Mouse (Mus musculus): ENCODE measurements at regions not wholly inside any gene's neighbourhood (a gene's known extent, or its start where the extent isn't known, plus 50 kb on each side); places are given as distances from the start of the nearest gene placed in this dataset.

GRCm38 (mm10) chr8:34371973-34372665 lies 260.6 kb upstream of the Gm10131 start:
- Histone ChIP-seq H3K36me3 (ENCODE audit: control insufficient read depth, insufficient read depth, low read length, poor library complexity, severe bottlenecking) (no peaks in the 10 kb centered on the region), H3K27me3 (ENCODE audit: control insufficient read depth, insufficient read depth, low read length, poor library complexity, severe bottlenecking) (no peaks in the 10 kb centered on the region)
- DNase-seq (ENCODE audit: low read depth, low spot score) = no peak

DNA sequence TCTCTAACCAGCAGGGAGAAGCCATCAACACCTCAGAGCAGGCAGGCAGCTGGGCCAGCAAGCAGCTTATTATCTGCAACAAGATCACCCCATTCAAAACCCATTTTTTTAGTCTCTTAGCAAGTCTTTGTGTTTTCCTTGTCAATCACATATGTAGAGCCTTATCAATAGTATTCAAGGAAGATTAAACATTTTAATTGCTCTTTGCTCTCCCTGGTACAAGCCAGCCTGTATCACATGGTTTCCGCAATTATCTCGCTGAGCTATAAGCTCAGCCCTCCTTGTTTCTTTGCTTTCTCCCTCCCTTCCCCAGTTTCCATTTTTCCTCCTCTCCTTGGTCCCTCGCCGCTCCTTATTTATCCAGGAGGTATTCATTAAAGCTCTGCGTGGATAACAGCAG lies 259.9 kb upstream of the Gm10131 start:
- no peaks in the 10 kb centered on the region for H3K27me3 ChIP-seq (ENCODE audit: control insufficient read depth, insufficient read depth, low read length, poor library complexity, severe bottlenecking)
- H3K36me3 ChIP-seq (ENCODE audit: control insufficient read depth, insufficient read depth, low read length, poor library complexity, severe bottlenecking) = no peaks in the 10 kb centered on the region
- DNase-seq (ENCODE audit: low read depth, low spot score) = no peak

DNA sequence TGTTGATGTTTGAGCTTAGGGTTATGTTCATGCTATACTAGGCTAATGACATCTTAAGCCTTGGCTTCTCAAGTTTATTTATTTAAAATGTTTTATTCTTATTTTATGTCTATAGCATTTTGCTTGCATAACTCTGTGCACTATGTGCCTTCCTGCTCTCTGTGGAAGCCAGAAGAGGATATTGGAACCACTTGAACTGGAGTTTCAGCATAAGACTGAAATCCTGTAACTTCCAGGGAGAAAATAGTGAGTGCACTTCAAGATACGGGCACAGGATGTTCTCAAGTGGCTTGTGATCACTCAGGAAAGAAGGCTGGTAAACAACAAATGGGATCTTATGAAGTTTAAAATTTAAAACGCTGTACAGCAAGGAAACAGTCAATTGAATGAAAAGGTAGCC lies 257.0 kb upstream of the Gm10131 start:
- no peaks in the 10 kb centered on the region for H3K27me3 ChIP-seq (ENCODE audit: control insufficient read depth, insufficient read depth, low read length, poor library complexity, severe bottlenecking)
- H3K36me3 ChIP-seq (ENCODE audit: control insufficient read depth, insufficient read depth, low read length, poor library complexity, severe bottlenecking) = no peaks in the 10 kb centered on the region
- no peak for DNase-seq (ENCODE audit: low read depth, low spot score)

DNA sequence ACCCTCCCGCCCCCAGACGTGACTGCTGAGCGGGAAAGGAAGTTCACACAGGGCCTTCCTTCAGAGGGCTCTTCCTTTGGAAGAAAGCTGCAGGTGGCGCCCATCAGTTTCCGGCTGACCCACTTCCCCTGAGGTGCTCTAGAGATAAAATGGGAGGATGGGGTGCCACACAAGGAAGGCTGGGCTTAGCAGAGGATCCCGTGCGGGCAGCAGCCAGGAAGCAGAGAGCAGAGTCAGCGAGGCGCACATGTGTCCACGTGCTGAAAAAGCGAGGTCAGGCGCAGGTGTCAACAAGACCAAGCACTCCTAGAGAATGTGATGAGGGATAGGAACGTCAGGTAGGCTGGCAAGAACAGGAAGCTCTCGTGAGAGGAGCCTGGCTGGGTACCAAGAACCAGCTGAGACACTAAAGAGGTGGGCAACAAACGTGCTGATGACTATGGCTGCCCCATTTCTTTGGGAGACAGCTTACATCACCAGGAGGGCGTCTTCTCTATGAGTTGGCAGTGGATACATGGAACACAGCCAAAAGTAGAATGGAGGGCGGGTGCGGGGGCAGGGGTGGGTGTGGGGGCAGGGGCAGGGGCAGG lies 253.0 kb upstream of the Gm10131 start:
- no peak for DNase-seq (ENCODE audit: low read depth, low spot score)

DNA sequence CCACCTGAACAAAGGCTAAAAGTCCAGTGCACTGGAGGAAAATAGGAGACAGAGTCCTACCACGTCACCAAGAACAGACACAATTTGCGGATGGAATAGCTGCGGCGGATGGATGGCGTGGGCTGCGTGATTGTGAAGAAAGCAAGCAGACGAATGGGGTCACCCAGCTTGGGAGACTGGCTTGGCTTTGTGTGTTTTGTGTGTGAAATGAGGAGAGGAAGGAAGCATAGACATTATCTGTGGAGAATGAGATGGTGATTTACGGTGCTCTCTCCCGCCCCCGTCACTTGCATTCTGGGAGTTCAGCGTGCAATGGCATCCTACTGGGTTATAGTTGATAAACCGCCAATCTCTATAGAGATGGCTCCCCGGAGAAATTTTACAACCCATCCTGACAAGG lies 252.1 kb upstream of the Gm10131 start:
- DNase-seq (ENCODE audit: low read depth, low spot score) = no peak
- no peaks in the 10 kb centered on the region for H3K27me3 ChIP-seq (ENCODE audit: control insufficient read depth, insufficient read depth, low read length, poor library complexity, severe bottlenecking)
- H3K36me3 ChIP-seq (ENCODE audit: control insufficient read depth, insufficient read depth, low read length, poor library complexity, severe bottlenecking) = no peaks in the 10 kb centered on the region

More for the DNA sequence above, 253.0 kb upstream of the Gm10131 start:
- no peaks in the 10 kb centered on the region for H3K27me3 ChIP-seq (ENCODE audit: control insufficient read depth, insufficient read depth, low read length, poor library complexity, severe bottlenecking)
- no peaks in the 10 kb centered on the region for H3K36me3 ChIP-seq (ENCODE audit: control insufficient read depth, insufficient read depth, low read length, poor library complexity, severe bottlenecking)

GRCm38 (mm10) chr8:34363131-34363530 lies 251.6 kb upstream of the Gm10131 start:
- DNase-seq (ENCODE audit: low read depth, low spot score) = no peak

DNA sequence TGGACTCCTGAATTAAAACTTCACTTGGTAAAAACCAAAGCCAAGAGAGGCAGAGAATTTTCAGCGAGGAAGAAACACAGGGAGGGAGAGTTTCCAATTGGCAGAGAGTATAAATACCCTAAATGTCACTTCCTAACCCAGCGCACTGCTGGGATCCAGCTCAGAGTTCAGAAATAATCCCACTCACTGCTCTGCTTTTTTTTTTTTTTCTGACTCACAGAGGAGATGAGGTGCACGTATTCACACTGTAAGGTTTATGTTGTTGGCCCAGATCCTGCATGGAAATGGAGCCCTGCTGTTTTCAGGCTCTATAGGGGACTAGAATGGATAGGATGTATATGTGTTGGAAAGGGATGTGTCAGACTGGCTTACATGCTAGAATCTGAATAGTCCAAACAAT lies 249.8 kb upstream of the Gm10131 start:
- no peaks in the 10 kb centered on the region for H3K27me3 ChIP-seq (ENCODE audit: control insufficient read depth, insufficient read depth, low read length, poor library complexity, severe bottlenecking)
- H3K36me3 ChIP-seq (ENCODE audit: control insufficient read depth, insufficient read depth, low read length, poor library complexity, severe bottlenecking) = no peaks in the 10 kb centered on the region
- DNase-seq (ENCODE audit: low read depth, low spot score) = no peak

More at GRCm38 (mm10) chr8:34363131-34363530, 251.6 kb upstream of the Gm10131 start:
- no peaks in the 10 kb centered on the region for H3K36me3 ChIP-seq (ENCODE audit: control insufficient read depth, insufficient read depth, low read length, poor library complexity, severe bottlenecking)
- no peaks in the 10 kb centered on the region for H3K27me3 ChIP-seq (ENCODE audit: control insufficient read depth, insufficient read depth, low read length, poor library complexity, severe bottlenecking)

DNA sequence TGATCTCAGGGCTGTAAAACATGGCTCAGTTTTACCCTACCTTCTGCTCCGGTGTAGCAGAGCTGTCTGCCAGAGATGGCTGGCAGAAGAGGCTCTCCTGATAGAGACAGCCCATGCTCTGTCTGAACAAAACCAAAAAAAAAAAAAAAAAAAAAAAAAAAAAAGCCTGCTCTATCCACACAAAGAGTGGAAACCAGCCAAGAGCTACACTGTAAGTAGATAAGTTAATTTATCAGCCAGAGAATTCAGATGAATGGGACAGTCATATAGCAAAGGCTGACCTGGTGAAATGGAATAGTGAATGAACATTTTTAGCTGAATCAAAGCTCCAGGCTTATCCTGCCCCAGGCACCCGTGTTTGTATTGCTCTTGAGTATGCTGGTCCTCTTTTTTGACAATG lies 248.2 kb upstream of the Gm10131 start:
- Histone ChIP-seq H3K27me3 (ENCODE audit: control insufficient read depth, insufficient read depth, low read length, poor library complexity, severe bottlenecking) (no peaks in the 10 kb centered on the region), H3K36me3 (ENCODE audit: control insufficient read depth, insufficient read depth, low read length, poor library complexity, severe bottlenecking) (no peaks in the 10 kb centered on the region)
- DNase-seq (ENCODE audit: low read depth, low spot score) = no peak

- no peak for DNase-seq (ENCODE audit: low read depth, low spot score)
- no peaks in the 10 kb centered on the region for H3K27me3 ChIP-seq (ENCODE audit: control insufficient read depth, insufficient read depth, low read length, poor library complexity, severe bottlenecking)
- no peaks in the 10 kb centered on the region for H3K36me3 ChIP-seq (ENCODE audit: control insufficient read depth, insufficient read depth, low read length, poor library complexity, severe bottlenecking)
Measured at GRCm38 (mm10) chr8:34355059-34355458, 243.5 kb upstream of the Gm10131 start.

DNA sequence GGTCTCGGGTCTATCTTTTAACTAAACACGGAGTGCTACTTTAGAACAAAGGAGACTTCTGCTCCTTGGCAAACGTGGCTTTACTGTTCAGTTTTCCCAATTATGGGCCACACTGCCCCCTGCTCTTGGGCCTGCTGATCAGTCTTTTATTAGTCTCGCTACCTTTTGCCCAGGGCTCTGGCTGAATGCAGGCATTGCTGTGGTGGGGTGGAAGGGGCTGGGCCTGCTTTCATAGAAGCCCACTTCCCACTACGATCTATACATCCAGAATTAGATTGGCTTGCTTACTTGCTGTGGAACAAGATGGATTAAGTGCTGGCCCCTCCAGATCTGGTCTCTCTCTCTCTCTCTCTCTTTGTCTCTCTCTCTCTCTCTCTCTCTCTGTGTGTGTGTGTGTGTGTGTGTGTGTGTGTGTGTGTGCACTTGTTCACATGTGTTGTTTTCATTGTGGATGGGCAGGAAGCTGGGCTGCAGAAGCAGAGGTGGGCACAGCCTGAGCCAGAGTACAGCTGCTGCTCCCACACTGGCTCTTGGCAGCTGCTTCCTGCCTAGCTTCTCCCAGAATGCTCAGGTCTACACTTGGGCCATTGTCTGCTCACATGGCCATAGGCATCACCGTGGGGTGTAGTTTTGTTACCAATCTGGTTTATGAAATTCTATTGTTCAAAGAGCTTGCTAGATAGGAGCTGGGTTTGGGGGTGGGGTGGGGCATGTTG lies 241.8 kb upstream of the Gm10131 start:
- no peak for DNase-seq (ENCODE audit: low read depth, low spot score)
- no peaks in the 10 kb centered on the region for H3K27me3 ChIP-seq (ENCODE audit: control insufficient read depth, insufficient read depth, low read length, poor library complexity, severe bottlenecking)
- H3K36me3 ChIP-seq (ENCODE audit: control insufficient read depth, insufficient read depth, low read length, poor library complexity, severe bottlenecking) = no peaks in the 10 kb centered on the region

- no peaks in the 10 kb centered on the region for H3K27me3 ChIP-seq (ENCODE audit: control insufficient read depth, insufficient read depth, low read length, poor library complexity, severe bottlenecking)
- no peak for DNase-seq (ENCODE audit: low read depth, low spot score)
- no peaks in the 10 kb centered on the region for H3K36me3 ChIP-seq (ENCODE audit: control insufficient read depth, insufficient read depth, low read length, poor library complexity, severe bottlenecking)
Measured at GRCm38 (mm10) chr8:34334851-34335250, 223.3 kb upstream of the Gm10131 start.

GRCm38 (mm10) chr8:34331673-34332072 lies 220.1 kb upstream of the Gm10131 start:
- no peak for DNase-seq (ENCODE audit: low read depth, low spot score)
- H3K36me3 ChIP-seq (ENCODE audit: control insufficient read depth, insufficient read depth, low read length, poor library complexity, severe bottlenecking) = no peaks in the 10 kb centered on the region
- H3K27me3 ChIP-seq (ENCODE audit: control insufficient read depth, insufficient read depth, low read length, poor library complexity, severe bottlenecking) = no peaks in the 10 kb centered on the region

- DNase-seq (ENCODE audit: low read depth, low spot score) = no peak
- Histone ChIP-seq H3K36me3 (ENCODE audit: control insufficient read depth, insufficient read depth, low read length, poor library complexity, severe bottlenecking) (no peaks in the 10 kb centered on the region), H3K27me3 (ENCODE audit: control insufficient read depth, insufficient read depth, low read length, poor library complexity, severe bottlenecking) (no peaks in the 10 kb centered on the region)
Measured at GRCm38 (mm10) chr8:34326614-34326965, 215.1 kb upstream of the Gm10131 start.

DNA sequence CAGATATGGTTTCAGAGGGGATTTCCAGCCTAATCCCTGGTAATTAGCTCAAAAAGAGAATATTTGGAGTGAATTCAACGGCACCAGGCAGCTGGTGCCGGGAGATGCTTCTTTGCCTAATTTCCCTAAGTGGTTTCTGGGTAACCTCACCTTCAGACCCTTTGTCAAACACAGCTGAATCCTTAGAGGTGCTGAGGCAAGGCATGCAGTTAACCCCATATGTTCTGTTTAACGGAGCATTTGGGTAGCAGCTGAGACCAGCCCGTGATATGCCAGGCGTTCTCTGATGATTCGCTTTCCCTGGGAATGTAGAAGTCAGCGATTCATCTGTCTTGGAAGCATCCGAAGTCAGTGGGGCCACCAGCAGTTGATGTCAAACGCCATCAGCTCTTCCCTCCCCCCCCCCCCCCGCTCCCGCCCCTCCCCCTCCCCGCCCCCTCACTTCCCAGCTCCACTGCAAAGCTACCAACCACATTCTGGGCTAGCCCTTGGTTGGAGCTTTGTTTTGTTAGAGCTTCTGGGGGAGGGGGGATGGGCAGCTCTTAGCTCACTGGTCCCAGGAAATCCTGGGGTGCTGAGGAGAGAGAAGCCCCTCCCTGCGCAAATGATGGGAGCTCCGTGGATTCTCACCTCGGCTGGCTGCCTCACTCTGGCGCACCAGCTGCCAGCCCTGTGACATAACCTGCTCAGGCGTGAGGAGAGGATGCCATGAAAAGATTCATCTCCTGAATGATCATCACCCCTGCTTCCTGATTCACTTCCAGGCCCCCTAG lies 214.5 kb upstream of the Gm10131 start:
- no peak for DNase-seq (ENCODE audit: low read depth, low spot score)
- H3K36me3 ChIP-seq (ENCODE audit: control insufficient read depth, insufficient read depth, low read length, poor library complexity, severe bottlenecking) = no peaks in the 10 kb centered on the region
- no peaks in the 10 kb centered on the region for H3K27me3 ChIP-seq (ENCODE audit: control insufficient read depth, insufficient read depth, low read length, poor library complexity, severe bottlenecking)

- no peaks in the 10 kb centered on the region for H3K36me3 ChIP-seq (ENCODE audit: control insufficient read depth, insufficient read depth, low read length, poor library complexity, severe bottlenecking)
- no peaks in the 10 kb centered on the region; the same call in 1 of the 2 replicates for H3K27me3 ChIP-seq (ENCODE audit: control insufficient read depth, insufficient read depth, low read length, poor library complexity, severe bottlenecking)
- DNase-seq (ENCODE audit: low read depth, low spot score) = no peak
Measured at GRCm38 (mm10) chr8:34320158-34320587, 208.6 kb upstream of the Gm10131 start.

All from splenic B cell, adult 2 months (primary cell).